Mouse (Mus musculus) CH12.LX (cell line): Measurements from ENCODE around the gene Arhgap5. TPM values are rescaled to one million over a fixed set of nuclear protein-coding genes. Genes with fewer than 3 reads are reported as not detected.

Source experiments
- DNase-seq: peaks from one replicate; pipeline ENCODE4 v3.0.0-alpha.2; 2013; ENCODE audit errors: extremely low read depth
- H3K27ac ChIP-seq: 2 replicates; pipeline ENCODE4 v1.5.1; 2012; ENCODE audit warnings: low read depth, mild to moderate bottlenecking, control low read depth, moderate library complexity; ENCODE audit not compliant: insufficient read depth
- H3K27me3 ChIP-seq: replicated peaks from 2 replicates; pipeline ENCODE3; 2012; ENCODE audit warnings: inconsistent platforms
- H3K36me3 ChIP-seq, 2 experiments: replicated peaks in 1 of 2; 2 replicates each; pipeline versions ENCODE3 to v1.6.1; 2012; ENCODE audit warnings: inconsistent platforms in 1 of 2, low read length in 1 of 2, mild to moderate bottlenecking in 1 of 2, mixed read lengths in 1 of 2, moderate library complexity in 1 of 2; ENCODE audit not compliant: control insufficient read depth in 1 of 2, insufficient read depth in 1 of 2
- H3K4me1 ChIP-seq, 2 experiments: 2 replicates each; pipeline ENCODE4 v1.6.1; 2012; ENCODE audit warnings: inconsistent platforms in 1 of 2, moderate library complexity in 1 of 2; ENCODE audit not compliant: insufficient read depth in 2 of 2, control insufficient read depth in 1 of 2
- H3K4me2 ChIP-seq: 2 replicates; pipeline ENCODE4 v1.6.1; 2012; ENCODE audit warnings: low read depth, mild to moderate bottlenecking, control low read depth; ENCODE audit not compliant: poor library complexity, insufficient read depth, severe bottlenecking
- H3K4me3 ChIP-seq, 3 experiments: fragments of 150-350 bp in 1 of 3; sonication (generic) in 1 of 3; replicated peaks in 1 of 3; 2 replicates each; pipeline versions ENCODE3 to v1.5.1; 2011 to 2012; ENCODE audit warnings: low read depth in 2 of 3, low read length in 2 of 3, mild to moderate bottlenecking in 2 of 3, moderate library complexity in 2 of 3, control low read depth in 1 of 3, improper control_type of control experiment in 1 of 3, inconsistent platforms in 1 of 3, mixed read lengths in 1 of 3; ENCODE audit not compliant: poor library complexity in 1 of 3
- H3K79me2 ChIP-seq: replicated peaks from 2 replicates; pipeline ENCODE4 v1.6.1; 2012; ENCODE audit warnings: mild to moderate bottlenecking, moderate library complexity; ENCODE audit not compliant: control insufficient read depth, poor library complexity, insufficient read depth, severe bottlenecking; ENCODE audit errors: extremely low read depth
- H3K9ac ChIP-seq: 2 replicates; pipeline ENCODE4 v1.6.1; 2012; ENCODE audit warnings: low read depth, mild to moderate bottlenecking, control low read depth, moderate library complexity; ENCODE audit not compliant: insufficient read depth
- H3K9me3 ChIP-seq: replicated peaks from 2 replicates; pipeline ENCODE3; 2012; ENCODE audit warnings: low read length, inconsistent platforms, mixed read lengths
- CHD1 ChIP-seq: IDR thresholded peaks from 2 replicates; pipeline ENCODE4 v1.6.1; 2012; ENCODE audit warnings: low read depth, low read length, improper control_type of control experiment, inconsistent platforms
- CHD2 ChIP-seq: IDR thresholded peaks from 2 replicates; pipeline ENCODE4 v1.6.1; 2011; ENCODE audit warnings: low read length, improper control_type of control experiment
- CTCF ChIP-seq, 2 experiments: IDR thresholded peaks in 1 of 2; conservative IDR thresholded peaks in 1 of 2; 2 replicates each; pipeline ENCODE4 v1.5.1; 2011 to 2012; ENCODE audit warnings: low read depth in 2 of 2, low read length in 2 of 2, improper control_type of control experiment in 1 of 2, inconsistent platforms in 1 of 2, mild to moderate bottlenecking in 1 of 2, moderate library complexity in 1 of 2
- ELF1 ChIP-seq: IDR thresholded peaks from 2 replicates; pipeline ENCODE4 v1.6.1; 2014; ENCODE audit warnings: low read depth, mild to moderate bottlenecking, inconsistent platforms, low read length, improper control_type of control experiment
- ETS1 ChIP-seq: conservative IDR thresholded peaks from 2 replicates; pipeline ENCODE4 v1.6.1; 2012; ENCODE audit warnings: low read depth, mild to moderate bottlenecking, inconsistent platforms, low read length, improper control_type of control experiment, moderate library complexity
- IRF4 ChIP-seq: IDR thresholded peaks from 2 replicates; pipeline ENCODE4 v1.6.1; 2014; ENCODE audit warnings: low read depth, mild to moderate bottlenecking, inconsistent platforms, low read length, improper control_type of control experiment
- MAX ChIP-seq: IDR thresholded peaks from 2 replicates; pipeline ENCODE4 v1.6.1; 2011; ENCODE audit warnings: low read length, improper control_type of control experiment
- MAZ ChIP-seq: IDR thresholded peaks from 2 replicates; pipeline ENCODE4 v1.6.1; 2012; ENCODE audit warnings: low read depth, mild to moderate bottlenecking, inconsistent platforms, low read length, improper control_type of control experiment, moderate library complexity
- MXI1 ChIP-seq: IDR thresholded peaks from 2 replicates; pipeline ENCODE4 v1.6.1; 2011; ENCODE audit warnings: mild to moderate bottlenecking, low read depth, low read length, improper control_type of control experiment
- NELFE ChIP-seq: IDR thresholded peaks from 2 replicates; pipeline ENCODE4 v1.6.1; 2011; ENCODE audit warnings: low read depth, low read length, improper control_type of control experiment
- NRF1 ChIP-seq: IDR thresholded peaks from 2 replicates; pipeline ENCODE4 v1.6.1; 2014; ENCODE audit warnings: low read depth, mild to moderate bottlenecking, inconsistent platforms, low read length, improper control_type of control experiment, moderate library complexity
- PAX5 ChIP-seq: IDR thresholded peaks from 2 replicates; pipeline ENCODE4 v1.6.1; 2012; ENCODE audit warnings: low read length, inconsistent platforms, mixed read lengths
- POLR2A ChIP-seq: IDR thresholded peaks from 2 replicates; pipeline ENCODE4 v1.6.1; 2011; ENCODE audit warnings: low read depth, mild to moderate bottlenecking, improper control_type of control experiment, low read length
- SIN3A ChIP-seq: IDR thresholded peaks from 2 replicates; pipeline ENCODE4 v1.6.1; 2012; ENCODE audit warnings: low read length, improper control_type of control experiment, inconsistent platforms
- TBP ChIP-seq: conservative IDR thresholded peaks from 2 replicates; pipeline ENCODE4 v1.6.1; 2011; ENCODE audit warnings: low read depth, low read length, improper control_type of control experiment
- TCF12 ChIP-seq: IDR thresholded peaks from 2 replicates; pipeline ENCODE4 v1.6.1; 2014; ENCODE audit warnings: low read depth, mild to moderate bottlenecking, inconsistent platforms, low read length, improper control_type of control experiment
- ZC3H11A ChIP-seq: IDR thresholded peaks from 2 replicates; pipeline ENCODE4 v1.6.1; 2012; ENCODE audit warnings: low read depth, mild to moderate bottlenecking, inconsistent platforms, low read length, improper control_type of control experiment
- dilution Hi-C: fragments of 300-500 bp; cut with MboI; formaldehyde crosslinking; loops from 2 replicates; pipeline ENCODE4 v1.14.3; 2020; ENCODE audit warnings: low sequenced_read_pairs; ENCODE audit not compliant: extremely low pct_unique_long_range_greater_than_20kb, extremely low pct_ligation_motif_present
- in situ Hi-C: fragments of 300-500 bp; cut with MboI; formaldehyde crosslinking; loops from 3 replicates; pipeline ENCODE4 v1.14.3; 2019; ENCODE audit warnings: low sequenced_read_pairs, low pct_ligation_motif_present, low pct_unique_long_range_greater_than_20kb, mixed read lengths
- polyA plus RNA-seq: library from polyadenylated mRNA; unstranded; fragments of >175 nt; gene quantifications from 2 replicates; pipeline ENCODE4 v1.2.1, GENCODE M21; 2012; ENCODE audit warnings: low read depth; ENCODE audit not compliant: insufficient read length
- total RNA-seq, 2 experiments: library from RNA; depleted of rRNA; stranded (reverse); fragments of 300-350 nt in 1 of 2; fragments of >200 nt in 1 of 2; gene quantifications; 2 replicates each; pipeline ENCODE4 v1.2.3; 2012 to 2014

Gene Arhgap5
- total and polyA plus RNA-seq, 3 experiments = 12.0 to 42.7 (median 13.0) TPM

- TF ChIP-seq ELF1 (0 out of 2 replicates have a peak, but pooled peaks have one; percentile 10), PAX5 (no peak), CTCF (conservative IDR thresholded peaks at IDR 0.05 in 1 of 2, IDR thresholded peaks at IDR 0.05 in 1 of 2; ENCODE audit: low read depth in 2 of 2, low read length in 2 of 2) (peak in 1 of 2 experiments; percentile 25; a peak in 2 of 4 replicates), TBP (peak; percentile 94)
- TF ChIP-seq, all 38 proteins: peak for 3
- peaks cover 0 to 7% of the 10 kb centered on the region in 2 experiments; a peak in 2 of 4 replicates for H3K4me1 ChIP-seq
- H3K36me3 ChIP-seq = no peaks in the 10 kb centered on the region
- H3K9ac ChIP-seq = no peak overlapping the region
- H3K4me3 ChIP-seq = no peak overlapping the region
- dilution Hi-C loops (no loop called here), in situ Hi-C loops (no loop called here)
- H3K27me3 ChIP-seq = no peaks in the 10 kb centered on the region
- no peak overlapping the region for H3K27ac ChIP-seq
- H3K4me2 ChIP-seq = no peak overlapping the region
- DNase-seq = peak; percentile 10
- peaks cover 12% of the 10 kb centered on the region for H3K9me3 ChIP-seq
- H3K79me2 ChIP-seq = no peaks in the 10 kb centered on the region
These were observed 91.8 kb downstream of the Arhgap5 start for GRCm38 (mm10) chr12:52595389-52596185.

GRCm38 (mm10) chr12:52602471-52602870, 98.7 kb downstream of the Arhgap5 start:
- no peak for TF ChIP-seq NELFE
- H3K9ac ChIP-seq = 0 out of 2 replicates have a peak overlapping the region, but pooled peaks have one; percentile 43
- H3K9me3 ChIP-seq = peaks cover 12% of the 10 kb centered on the region
- H3K4me2 ChIP-seq = peak overlapping the region; percentile 45; the same call in 1 of the 2 replicates
- dilution Hi-C loops = no loop called here
- no peaks in the 10 kb centered on the region for H3K36me3 ChIP-seq
- no peak overlapping the region for H3K27ac ChIP-seq
- H3K4me3 ChIP-seq = peak overlapping the region; percentile 85 to 93 (median 90)
- no peaks in the 10 kb centered on the region for H3K27me3 ChIP-seq
- peaks cover 3 to 15% of the 10 kb centered on the region in 2 experiments; a peak in 3 of 4 replicates for H3K4me1 ChIP-seq
- in situ Hi-C loops = loop anchor here (25.0 kb wide), 1 partner anchor 215 kb away; no protein-coding TSS in a partner anchor
- H3K79me2 ChIP-seq = no peaks in the 10 kb centered on the region
- DNase-seq = peak; percentile 25

- TF ChIP-seq MAZ = 0 out of 2 replicates have a peak, but pooled peaks have one; percentile 39
- 0 out of 2 replicates have a peak, but pooled peaks have one; percentile 19 for TF ChIP-seq MAX
- peak; percentile 44; the same call in 1 of the 2 replicates for TF ChIP-seq POLR2A
- TF ChIP-seq ZC3H11A = no peak
- TF ChIP-seq SIN3A = peak; percentile 60
- TF ChIP-seq NRF1 = peak; percentile 78
- no peak for TF ChIP-seq CHD2
- peak; percentile 67 for TF ChIP-seq ELF1
- TF ChIP-seq MXI1 = peak; percentile 77
- TF ChIP-seq CHD1 = 0 out of 2 replicates have a peak, but pooled peaks have one; percentile 48
- TF ChIP-seq ETS1 = peak; percentile 16; the same call in 1 of the 2 replicates
- TF ChIP-seq TCF12 = peak; percentile 41; the same call in 1 of the 2 replicates
- 0 out of 2 replicates have a peak, but pooled peaks have one; percentile 42 for TF ChIP-seq NELFE
- no peak for TF ChIP-seq IRF4
- H3K9me3 ChIP-seq = peaks cover 10% of the 10 kb centered on the region
- dilution Hi-C loops = no loop called here
- H3K79me2 ChIP-seq = no peaks in the 10 kb centered on the region
- H3K4me2 ChIP-seq = peak overlapping the region; percentile 45; the same call in 1 of the 2 replicates
- peak; percentile 90 for DNase-seq
- in situ Hi-C loops = loop anchor here (25.0 kb wide), 1 partner anchor 216 kb away; no protein-coding TSS in a partner anchor
- H3K4me1 ChIP-seq = peaks cover 3 to 15% of the 10 kb centered on the region in 2 experiments; a peak in 3 of 4 replicates
- peak overlapping the region; percentile 30 for H3K27ac ChIP-seq
- no peaks in the 10 kb centered on the region for H3K27me3 ChIP-seq
- H3K4me3 ChIP-seq = peak overlapping the region; percentile 85 to 93 (median 90)
- H3K9ac ChIP-seq = peak overlapping the region; percentile 43
- H3K36me3 ChIP-seq = no peaks in the 10 kb centered on the region
These were observed 99.3 kb downstream of the Arhgap5 start for GRCm38 (mm10) chr12:52602883-52603694.
